Mouse (Mus musculus): ENCODE measurements around the gene Arhgap24.

- no peak for TF ChIP-seq POLR2AphosphoS2 (IDR thresholded peaks at IDR 0.05; ENCODE audit: insufficient read length, low read depth)
- no peak for TF ChIP-seq POLR2A (IDR thresholded peaks at IDR 0.05; ENCODE audit: insufficient read length, low read depth)
These were observed 79.1 kb downstream of the Arhgap24 start for GRCm38 (mm10) chr5:102560270-102560669.

Measured in myocyte (in vitro differentiated cells).